Mouse (Mus musculus) duodenum, adult 2 months (tissue): ENCODE measurements around the gene Nav3. TPM values are rescaled to one million over a fixed set of nuclear protein-coding genes. Genes with fewer than 3 reads are reported as not detected.

ENCODE experiments used
- polyA plus RNA-seq: library from polyadenylated mRNA; depleted of rRNA; stranded (reverse); fragments of >200 nt; gene quantifications from 2 replicates; pipeline ENCODE4 v1.2.3, GENCODE M21; 2012; ENCODE audit warnings: low replicate concordance; rRNA removed

Gene Nav3
- 0.05 and 0.14 TPM in 2 replicates for polyA plus RNA-seq

DNA sequence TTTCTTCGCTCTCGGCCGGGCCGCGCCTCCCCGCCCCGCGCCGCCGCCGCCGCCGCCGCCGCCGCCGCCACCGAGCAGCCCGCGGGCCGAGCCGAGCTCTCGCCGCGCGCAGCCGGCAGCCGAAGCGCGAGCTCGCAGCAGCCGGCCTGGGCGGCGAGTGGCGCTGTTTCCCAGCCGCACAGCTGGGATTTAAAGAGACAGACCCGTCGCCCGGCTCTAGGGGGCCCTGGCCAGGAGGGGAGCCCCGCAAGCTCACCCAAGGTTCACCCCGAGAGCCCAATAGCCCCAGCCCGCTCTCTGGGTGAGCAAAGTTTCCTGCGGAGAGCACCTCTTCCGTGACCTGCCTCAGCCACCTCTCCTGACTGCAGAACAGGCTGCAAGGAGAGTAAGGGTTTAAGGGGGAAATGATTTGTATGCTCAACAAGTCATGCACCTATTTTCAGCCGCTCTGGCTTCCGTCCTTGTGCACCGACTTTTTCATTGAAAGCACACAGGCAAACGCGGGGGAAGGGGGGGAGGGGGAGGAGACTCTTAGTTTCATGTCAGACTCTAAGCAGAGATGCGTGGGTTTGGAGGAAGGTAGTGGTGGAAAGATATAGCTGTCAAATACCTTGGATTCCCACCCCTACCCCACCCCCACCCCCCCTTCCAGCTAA, at the start of gene Nav3:
Gene Nav3, minus strand, starts transcription at position 367 of the 656 bp plus-strand sequence.

